Mouse (Mus musculus) kidney, postnatal 0 days (tissue): Measurements from ENCODE around the gene Zfp65. TPM values are rescaled to one million over a fixed set of nuclear protein-coding genes. Genes with fewer than 3 reads are reported as not detected.
"Not testable (repeated sequence)": the region's sequence is repeated elsewhere in the genome, so short reads cannot be mapped to it uniquely, and the experiment has no call there.

Experiments used
- ATAC-seq: fragments of 200-750 bp; cut with Nextera tagmentation; replicated peaks from 2 replicates; pipeline ENCODE4 v1.8.0; 2017; ENCODE audit warnings: low read depth, moderate number of reproducible peaks, moderate TSS enrichment, moderate library complexity; ENCODE audit not compliant: low FRiP score
- DNase-seq: peaks from one replicate; pipeline ENCODE4 v3.0.0-alpha.2; 2016; ENCODE audit warnings: low spot score
- H3K27ac ChIP-seq: fragments of 300-500 bp; sonication (generic); 2 replicates; pipeline ENCODE4 v1.5.1; 2014; ENCODE audit warnings: mild to moderate bottlenecking
- H3K27me3 ChIP-seq: fragments of 300-500 bp; sonication (generic); 2 replicates; pipeline ENCODE4 v1.6.1; 2014; ENCODE audit warnings: low read length, mixed read lengths; ENCODE audit not compliant: insufficient read depth
- H3K36me3 ChIP-seq: fragments of 300-500 bp; sonication (generic); 2 replicates; pipeline ENCODE4 v1.6.1; 2014; ENCODE audit warnings: low read length, mixed read lengths; ENCODE audit not compliant: insufficient read depth
- H3K4me1 ChIP-seq: fragments of 300-500 bp; sonication (generic); replicated peaks from 2 replicates; pipeline ENCODE4 v1.6.1; 2014; ENCODE audit warnings: antibody characterized with exemption, low read length, mixed read lengths; ENCODE audit not compliant: insufficient read depth
- H3K4me2 ChIP-seq: fragments of 300-500 bp; sonication (generic); 2 replicates; pipeline ENCODE4 v1.6.1; 2014; ENCODE audit warnings: mild to moderate bottlenecking, low read length, moderate library complexity, mixed read lengths
- H3K4me3 ChIP-seq: fragments of 300-500 bp; sonication (generic); replicated peaks from 2 replicates; pipeline ENCODE4 v1.5.1; 2014; ENCODE audit warnings: low read depth, low read length
- H3K9ac ChIP-seq: fragments of 300-500 bp; sonication (generic); 2 replicates; pipeline ENCODE4 v1.6.1; 2014; ENCODE audit warnings: low read depth, low read length
- H3K9me3 ChIP-seq: fragments of 300-500 bp; sonication (generic); replicated peaks from 2 replicates; pipeline ENCODE4 v1.6.1; 2016; ENCODE audit warnings: low read length, inconsistent platforms, mixed read lengths
- CTCF ChIP-seq: IDR thresholded peaks from 2 replicates; pipeline ENCODE4 v1.5.1; 2016; ENCODE audit warnings: antibody characterized with exemption, low read depth, mild to moderate bottlenecking, moderate library complexity
- WGBS: fragments of 180-500 bp; shearing (Covaris S2); extraction: QIAGEN DNeasy Blood & Tissue Kit; methylation state at CpG from one replicate; pipeline ENCODE4 v1.1.7; 2014; 5-methylcytosine and 5-hydroxymethylcytosine counted together
- polyA plus RNA-seq: library from polyadenylated mRNA; unstranded; fragments of >200 nt; fragmentation: Nextera tagmentation; extraction: Ambion mirVana; gene quantifications from 2 replicates; pipeline ENCODE4 v1.2.1, GENCODE M21; 2015

The Zfp65 gene
- polyA plus RNA-seq, 1 experiment from 2014 or later, result 3.7 TPM

GRCm38 (mm10) chr13:67743896-67744295 lies 14.9 kb upstream of the Zfp65 start:
- no peaks in the 10 kb centered on the region for H3K27me3 ChIP-seq
- H3K27ac ChIP-seq, result no peak overlapping the region
- no peak for DNase-seq
- no peak overlapping the region for H3K9ac ChIP-seq
- H3K4me1 ChIP-seq, result no peaks in the 10 kb centered on the region
- H3K4me2 ChIP-seq, result no peak overlapping the region
- 88% methylated on average over 9 of the region's 9 CpGs for WGBS
- no peak overlapping the region for H3K4me3 ChIP-seq
- H3K36me3 ChIP-seq, result 0 out of 2 replicates have a peak, but pooled peaks cover 7% of the 10 kb centered on the region
- ATAC-seq, result no peak
- H3K9me3 ChIP-seq, result no peaks in the 10 kb centered on the region
- TF ChIP-seq CTCF, result no peak

- no peak for DNase-seq
- Histone ChIP-seq H3K36me3 (0 out of 2 replicates have a peak, but pooled peaks cover under 1% of the 10 kb centered on the region), H3K4me2 (no peak overlapping the region), H3K27me3 (no peaks in the 10 kb centered on the region), H3K4me3 (no peak overlapping the region), H3K4me1 (no peaks in the 10 kb centered on the region), H3K9me3 (no peaks in the 10 kb centered on the region), H3K9ac (no peak overlapping the region), H3K27ac (no peak overlapping the region)
- no peak for TF ChIP-seq CTCF
- WGBS, result 64% methylated on average over 3 of the region's 3 CpGs
- ATAC-seq, result no peak
Measured at GRCm38 (mm10) chr13:67742941-67743340, 14.0 kb upstream of the Zfp65 start.

GRCm38 (mm10) chr13:67734391-67734790 lies 5.4 kb upstream of the Zfp65 start:
- not testable (repeated sequence) for H3K36me3 ChIP-seq, ATAC-seq, H3K4me2 ChIP-seq, H3K9ac ChIP-seq, H3K27ac ChIP-seq, H3K9me3 ChIP-seq, H3K27me3 ChIP-seq, H3K4me3 ChIP-seq, H3K4me1 ChIP-seq, DNase-seq
- WGBS, result 91% methylated on average over 9 of the region's 9 CpGs

GRCm38 (mm10) chr13:67729441-67729840 lies 468 bp upstream of the Zfp65 start:
- not testable (repeated sequence) for H3K27ac ChIP-seq, H3K9me3 ChIP-seq, H3K36me3 ChIP-seq, H3K4me1 ChIP-seq, H3K27me3 ChIP-seq
- peak; percentile 75 for TF ChIP-seq CTCF
- peak overlapping the region; percentile 73 for H3K4me2 ChIP-seq
- 30% methylated on average over 4 of the region's 4 CpGs for WGBS
- DNase-seq, result peak; percentile 69
- peak; percentile 81 for ATAC-seq
- peak overlapping the region; percentile 68; the same call in 1 of the 2 replicates for H3K9ac ChIP-seq
- peak overlapping the region; percentile 61 for H3K4me3 ChIP-seq

- DNase-seq, result peak; percentile 1
- Histone ChIP-seq H3K4me1 (no peaks in the 10 kb centered on the region), H3K36me3 (no peaks in the 10 kb centered on the region), H3K27me3 (no peaks in the 10 kb centered on the region), H3K27ac (0 out of 2 replicates have a peak overlapping the region, but pooled peaks have one; percentile 58), H3K4me2 (peak overlapping the region; percentile 73), H3K9ac (peak overlapping the region; percentile 68; the same call in 1 of the 2 replicates), H3K4me3 (peak overlapping the region; percentile 61), H3K9me3 (no peaks in the 10 kb centered on the region)
- ATAC-seq, result no peak
- WGBS, result 78% methylated on average over 1 of the region's 1 CpGs
- no peak for TF ChIP-seq CTCF
Measured at GRCm38 (mm10) chr13:67728106-67728505, 867 bp downstream of the Zfp65 start.

GRCm38 (mm10) chr13:67725331-67725730 lies 3.6 kb downstream of the Zfp65 start:
- H3K4me3 ChIP-seq, H3K4me1 ChIP-seq, ATAC-seq, H3K27me3 ChIP-seq, H3K9me3 ChIP-seq, DNase-seq, H3K4me2 ChIP-seq, H3K9ac ChIP-seq, H3K36me3 ChIP-seq, H3K27ac ChIP-seq: not testable (repeated sequence)
- 72% methylated on average over 2 of the region's 2 CpGs for WGBS

GRCm38 (mm10) chr13:67723848-67724479 lies 5.0 kb downstream of the Zfp65 start:
- DNase-seq (peak; percentile 93), ATAC-seq (peak; percentile 97)
- Histone ChIP-seq H3K4me3 (peak overlapping the region; percentile 75), H3K27ac (peak overlapping the region; percentile 70; the same call in 1 of the 2 replicates), H3K9me3 (no peaks in the 10 kb centered on the region), H3K9ac (peak overlapping the region; percentile 79), H3K4me1 (no peaks in the 10 kb centered on the region), H3K27me3 (no peaks in the 10 kb centered on the region), H3K36me3 (no peaks in the 10 kb centered on the region), H3K4me2 (peak overlapping the region; percentile 86)
- TF ChIP-seq CTCF, result peak; percentile 16; the same call in 1 of the 2 replicates
- under 1% methylated on average over 17 of the region's 17 CpGs for WGBS
